Mouse (Mus musculus) Muller cell, postnatal 12 days (primary cell): ENCODE measurements around the gene Shprh.
"Not testable (repeated sequence)": the region's sequence is repeated elsewhere in the genome, so short reads cannot be mapped to it uniquely, and the experiment has no call there.

Experiments
- DNase-seq: peaks from one replicate; pipeline ENCODE4 v3.0.0-alpha.2; 2015; ENCODE audit errors: inconsistent ontology term

The Shprh gene

DNA sequence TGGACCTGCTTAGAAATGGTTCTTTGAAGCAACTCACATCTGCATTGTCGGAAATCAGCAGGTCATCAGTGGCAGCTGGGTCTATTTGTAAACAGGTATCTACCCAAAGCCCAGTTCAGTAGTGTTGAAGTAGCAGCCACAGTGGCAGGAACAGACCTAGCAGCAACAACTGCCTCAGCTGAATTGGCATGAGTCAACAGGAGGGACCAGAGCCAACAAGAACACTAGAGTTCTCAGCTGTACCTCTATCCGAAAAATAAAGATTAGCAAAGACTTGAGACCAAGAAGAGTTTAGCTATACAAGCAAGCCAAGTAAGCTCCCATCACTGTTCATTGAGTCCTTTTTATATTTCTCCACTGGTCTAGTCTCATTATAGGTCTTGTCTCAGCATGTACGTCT is 99.0 kb downstream of the Shprh start:
- DNase-seq: no peak

- no peak for DNase-seq
Measured at GRCm38 (mm10) chr10:11250247-11250997, 101.2 kb downstream of the Shprh start.

DNA sequence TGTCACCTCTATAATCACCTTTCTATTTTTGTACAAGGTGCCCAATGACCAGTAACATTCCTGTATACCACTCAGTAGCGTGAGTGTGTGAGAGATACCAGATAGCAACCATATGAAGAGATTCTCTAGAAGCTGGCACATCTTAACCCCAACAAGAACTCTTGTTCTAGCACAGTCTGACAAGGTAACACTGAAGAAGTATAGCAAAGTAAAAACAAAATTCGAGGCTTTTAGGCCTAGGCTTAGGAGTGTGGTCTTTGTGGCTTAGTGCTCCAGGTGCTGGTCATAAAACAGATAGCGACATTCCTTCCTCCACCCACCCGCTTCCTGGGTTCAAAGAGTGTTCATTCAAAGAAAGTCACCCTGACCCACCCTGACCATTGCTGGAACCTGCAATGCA is 104.4 kb downstream of the Shprh start:
- DNase-seq: not testable (repeated sequence)

DNA sequence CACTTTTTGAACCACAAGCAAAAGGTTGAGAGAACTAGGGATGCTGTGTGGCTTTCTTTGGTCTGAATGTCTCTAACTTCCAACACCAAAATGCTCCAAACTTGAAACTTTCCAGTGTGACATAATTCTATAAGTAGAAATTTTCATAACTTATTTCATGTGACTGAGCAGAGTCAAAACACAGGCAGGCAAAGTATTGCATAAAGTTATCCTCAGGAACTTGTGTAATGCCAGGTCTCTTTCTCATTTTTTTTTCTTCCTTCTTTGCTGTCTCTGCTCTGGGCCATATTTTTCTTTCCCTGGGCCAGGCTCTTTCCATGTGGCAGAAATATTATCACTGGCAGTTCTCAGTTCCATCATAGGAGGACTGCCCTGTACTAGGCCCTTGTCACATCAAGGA is 110.9 kb downstream of the Shprh start:
- no peak for DNase-seq

DNA sequence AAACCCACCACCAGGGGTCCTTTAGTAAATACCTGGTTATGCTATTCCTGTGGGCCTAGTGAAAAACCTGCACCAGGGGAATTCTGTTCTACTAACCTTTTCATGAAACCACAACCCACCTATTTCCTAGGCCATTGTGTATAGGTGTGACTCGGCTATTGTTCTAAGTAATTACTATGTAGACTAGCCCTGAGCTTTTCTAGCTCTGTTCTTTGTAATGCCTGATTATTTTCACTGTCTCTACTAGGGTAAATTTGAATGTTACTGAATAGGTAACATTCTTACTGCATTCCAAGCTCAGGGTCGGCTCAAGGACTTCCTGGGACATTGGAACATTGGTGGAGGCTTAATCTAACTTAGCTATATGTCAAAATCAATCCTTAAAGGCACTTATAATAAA is 113.1 kb downstream of the Shprh start:
- DNase-seq: not testable (repeated sequence)

DNA sequence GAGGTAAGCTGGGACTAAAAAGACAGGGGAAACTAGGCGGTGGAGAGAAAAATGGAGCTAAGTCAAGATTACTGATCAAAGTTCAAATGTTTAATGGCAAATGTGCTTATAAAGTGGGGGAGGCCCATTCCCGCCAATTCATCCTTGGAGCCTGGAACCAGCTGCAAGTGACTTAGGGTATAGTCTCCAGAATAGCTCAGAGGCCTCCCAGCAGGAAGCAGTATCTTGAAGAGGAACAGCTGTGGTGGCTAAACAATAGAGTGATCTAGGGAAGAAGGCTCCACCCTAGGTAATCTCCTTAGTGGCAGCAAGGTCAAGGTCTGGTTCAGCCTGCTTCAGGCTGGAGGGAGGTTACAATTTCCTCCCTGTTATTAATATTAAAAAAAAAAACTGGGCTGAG is 114.6 kb downstream of the Shprh start:
- not testable (repeated sequence) for DNase-seq
